Mouse (Mus musculus): ENCODE measurements around the gene Cdk4.
"Not testable (repeated sequence)": the region's sequence is repeated elsewhere in the genome, so short reads cannot be mapped to it uniquely, and the experiment has no call there.

Cdk4 gene

GRCm38 (mm10) chr10:127058161-127058560 is 5.2 kb upstream of the Cdk4 start:
- in situ Hi-C loops (cut with MseI, MboI): no loop called here

- in situ Hi-C loops (cut with MseI, MboI): no loop called here
Observed at GRCm38 (mm10) chr10:127058708-127059107, 4.6 kb upstream of the Cdk4 start.

GRCm38 (mm10) chr10:127059174-127059967 is 4.0 kb upstream of the Cdk4 start:
- in situ Hi-C loops (cut with MseI, MboI): no loop called here

- in situ Hi-C loops (cut with MseI, MboI): no loop called here
Observed at GRCm38 (mm10) chr10:127059968-127060916, 3.1 kb upstream of the Cdk4 start, which contains the start of gene March9. Gene March9 (minus strand): TSS chr10:127060184.

GRCm38 (mm10) chr10:127061085-127061484 is 2.2 kb upstream of the Cdk4 start:
- in situ Hi-C loops (cut with MseI, MboI): no loop called here

GRCm38 (mm10) chr10:127061513-127061912 is 1.8 kb upstream of the Cdk4 start:
- in situ Hi-C loops (cut with MseI, MboI): no loop called here

- in situ Hi-C loops (cut with MseI, MboI): not testable (repeated sequence)
Observed at GRCm38 (mm10) chr10:127062101-127062500, 1.2 kb upstream of the Cdk4 start.

- in situ Hi-C loops (cut with MseI, MboI): no loop called here
Observed at GRCm38 (mm10) chr10:127062503-127062902, 831 bp upstream of the Cdk4 start.

GRCm38 (mm10) chr10:127063913-127064870 is 858 bp downstream of the Cdk4 start:
- in situ Hi-C loops (cut with MseI, MboI): no loop called here

GRCm38 (mm10) chr10:127065981-127066380 is 2.6 kb downstream of the Cdk4 start:
- in situ Hi-C loops (cut with MseI, MboI): no loop called here

- in situ Hi-C loops (cut with MseI, MboI): no loop called here
Observed at GRCm38 (mm10) chr10:127066519-127067018, 3.2 kb downstream of the Cdk4 start.

- in situ Hi-C loops (cut with MseI, MboI): no loop called here
Observed at GRCm38 (mm10) chr10:127068360-127069038, 5.2 kb downstream of the Cdk4 start.

- in situ Hi-C loops (cut with MseI, MboI): no loop called here
Observed at GRCm38 (mm10) chr10:127069281-127070189, 6.2 kb downstream of the Cdk4 start.

- in situ Hi-C loops (cut with MseI, MboI): no loop called here
Observed at GRCm38 (mm10) chr10:127070190-127071121, 7.1 kb downstream of the Cdk4 start, which contains the start of gene Tspan31. Gene Tspan31 (minus strand): TSS chr10:127070264.

GRCm38 (mm10) chr10:127071203-127071602 is 7.9 kb downstream of the Cdk4 start:
- in situ Hi-C loops (cut with MseI, MboI): no loop called here

GRCm38 (mm10) chr10:127072270-127072669 is 8.9 kb downstream of the Cdk4 start:
- in situ Hi-C loops (cut with MseI, MboI): not testable (repeated sequence)

GRCm38 (mm10) chr10:127072969-127073368 is 9.6 kb downstream of the Cdk4 start:
- in situ Hi-C loops (cut with MseI, MboI): not testable (repeated sequence)

GRCm38 (mm10) chr10:127073981-127074380 is 10.6 kb downstream of the Cdk4 start:
- in situ Hi-C loops (cut with MseI, MboI): no loop called here
